ENCODE assay signal across 8 mouse cellular contexts in genomic region chr17:15808468-15809374, GRCm38 (mm10). TPM values are rescaled to one million over a fixed set of nuclear protein-coding genes. Genes with fewer than 3 reads are reported as not detected.
DNase-seq lines count a peak whose midpoint lies in the region; ATAC-seq lines count a peak whose summit lies in the region.
"Had no signal": no experiment of that assay in that cellular context is flagged by ENCODE, and none has a peak within 500 bp of the region (broad histone marks: within the 10 kb centered on the region; RNA-seq: fewer than 3 reads in every experiment).

No protein-coding gene starts in this region.

- H3K9ac ChIP-seq in kidney, embryonic 14.5 days (ENCODE audit: low read depth, low read length), result no peak overlapping the region
- H3K9ac ChIP-seq in hindbrain, embryonic 12.5 days, result no peak overlapping the region
- peak overlapping the region; percentile 14; the same call in 1 of the 2 replicates for H3K9ac ChIP-seq in midbrain, embryonic 14.5 days (replicated peaks; ENCODE audit: low read length)

- peak overlapping the region; percentile 19; the same call in 1 of the 2 replicates for H3K27ac ChIP-seq in kidney, embryonic 14.5 days (ENCODE audit: low read depth, low read length)
- peak overlapping the region; percentile 76 for H3K27ac ChIP-seq in embryonic facial prominence, embryonic 10.5 days (replicated peaks)
- peak overlapping the region; percentile 68; the same call in 1 of the 2 replicates for H3K27ac ChIP-seq in hindbrain, embryonic 12.5 days
- peak overlapping the region; percentile 54; the same call in 1 of the 2 replicates for H3K27ac ChIP-seq in midbrain, embryonic 14.5 days (replicated peaks; ENCODE audit: low read depth, low read length)

- peaks cover 20% of the 10 kb centered on the region for H3K4me1 ChIP-seq in kidney, embryonic 14.5 days (ENCODE audit: control insufficient read depth, insufficient read depth, low read length)
- H3K4me1 ChIP-seq in embryonic facial prominence, embryonic 10.5 days, result peaks cover 56% of the 10 kb centered on the region
- H3K4me1 ChIP-seq in hindbrain, embryonic 12.5 days, result peaks cover 52% of the 10 kb centered on the region
- H3K4me1 ChIP-seq in midbrain, embryonic 14.5 days (ENCODE audit: control insufficient read depth, insufficient read depth, low read length), result peaks cover 42% of the 10 kb centered on the region

- no peak for DNase-seq in kidney, postnatal 36 days
- peak; percentile 48 for DNase-seq in embryonic facial prominence, embryonic 10.5 days (ENCODE audit: low spot score)
- DNase-seq in midbrain, embryonic 14.5 days, result peak; percentile 36
- DNase-seq in thymus, postnatal 10 days (ENCODE audit: low spot score in 2 of 2), result no peak
- DNase-seq in thymus, postnatal 25 days, result no peak
- DNase-seq: cerebellum, postnatal 36 days had no signal

- 15% methylated on average over 10 of the region's 10 CpGs for whole genome bisulfite sequencing in kidney, embryonic 14.5 days
- WGBS in embryonic facial prominence, embryonic 10.5 days, result 18% methylated on average over 10 of the region's 10 CpGs
- 28% methylated on average over 10 of the region's 10 CpGs for WGBS in hindbrain, embryonic 12.5 days
- WGBS in midbrain, embryonic 14.5 days, result 20% methylated on average over 10 of the region's 10 CpGs

- no peaks in the 10 kb centered on the region for H3K27me3 ChIP-seq in kidney, embryonic 14.5 days (ENCODE audit: control insufficient read depth, insufficient read depth, low read length)
- H3K27me3 ChIP-seq in embryonic facial prominence, embryonic 10.5 days (replicated peaks; ENCODE audit: low read depth, poor library complexity, severe bottlenecking), result no peaks in the 10 kb centered on the region
- H3K27me3 ChIP-seq in hindbrain, embryonic 12.5 days, result no peaks in the 10 kb centered on the region
- H3K27me3 ChIP-seq in midbrain, embryonic 14.5 days (ENCODE audit: control insufficient read depth, insufficient read depth, low read length), result no peaks in the 10 kb centered on the region

- H3K4me2 ChIP-seq in kidney, embryonic 14.5 days (replicated peaks; ENCODE audit: low read depth, low read length), result no peak overlapping the region
- no peak overlapping the region for H3K4me2 ChIP-seq in hindbrain, embryonic 12.5 days (replicated peaks)
- H3K4me2 ChIP-seq in midbrain, embryonic 14.5 days (ENCODE audit: low read length), result no peak overlapping the region

- ATAC-seq in kidney, embryonic 14.5 days (ENCODE audit: low FRiP score, low TSS enrichment), result no peak
- ATAC-seq in hindbrain, embryonic 12.5 days (ENCODE audit: low FRiP score), result no peak
- no peak for ATAC-seq in midbrain, embryonic 14.5 days (ENCODE audit: low FRiP score, low TSS enrichment)

- H3K36me3 ChIP-seq in kidney, embryonic 14.5 days (ENCODE audit: control insufficient read depth, insufficient read depth, low read length), result peaks cover 12% of the 10 kb centered on the region; the same call in 1 of the 2 replicates
- peaks cover 41% of the 10 kb centered on the region for H3K36me3 ChIP-seq in embryonic facial prominence, embryonic 10.5 days (replicated peaks)
- H3K36me3 ChIP-seq in hindbrain, embryonic 12.5 days, result peaks cover 26% of the 10 kb centered on the region
- peaks cover 30% of the 10 kb centered on the region for H3K36me3 ChIP-seq in midbrain, embryonic 14.5 days (ENCODE audit: control insufficient read depth, insufficient read depth, low read length)

- H3K9me3 ChIP-seq in kidney, embryonic 14.5 days (ENCODE audit: control insufficient read depth, low read length), result no peaks in the 10 kb centered on the region
- H3K9me3 ChIP-seq in embryonic facial prominence, embryonic 10.5 days, result no peaks in the 10 kb centered on the region
- no peaks in the 10 kb centered on the region for H3K9me3 ChIP-seq in hindbrain, embryonic 12.5 days (replicated peaks)
- no peaks in the 10 kb centered on the region for H3K9me3 ChIP-seq in midbrain, embryonic 14.5 days (ENCODE audit: control insufficient read depth, low read length)

- H3K4me3 ChIP-seq in kidney, embryonic 14.5 days (ENCODE audit: low read length), result no peak overlapping the region
- no peak overlapping the region for H3K4me3 ChIP-seq in embryonic facial prominence, embryonic 10.5 days
- H3K4me3 ChIP-seq in hindbrain, embryonic 12.5 days, result no peak overlapping the region
- H3K4me3 ChIP-seq in midbrain, embryonic 14.5 days (replicated peaks; ENCODE audit: low read depth, low read length), result no peak overlapping the region

RNA-seq across cellular contexts. Expression of gene Rgmb, which starts 22.1 kb away (rescaled TPM):
- polyA plus RNA-seq in kidney, embryonic 14.5 days (2014; fragmentation: Nextera tagmentation; extraction: Ambion mirVana), result 12.3 and 16.4 TPM in 2 replicates
- 17.3 and 18.1 TPM in 2 replicates for polyA plus RNA-seq in embryonic facial prominence, embryonic 10.5 days (2016; fragmentation: Nextera tagmentation; extraction: Ambion mirVana)
- 140 and 156 TPM in 2 replicates for polyA plus RNA-seq in hindbrain, embryonic 12.5 days (2016; fragmentation: Nextera tagmentation; extraction: Ambion mirVana)
- 76.4 and 107 TPM in 2 replicates for polyA plus RNA-seq in midbrain, embryonic 14.5 days (2014; fragmentation: Nextera tagmentation; extraction: Ambion mirVana)

Comparison
In these comparisons a context has a peak if more than half of its experiments do, and no peak if none do; other contexts are left out.
1. H3K27ac ChIP-seq: peak in every context shown above with its lines; median percentile 76 in embryonic facial prominence, embryonic 10.5 days; 68 in hindbrain, embryonic 12.5 days; 54 in midbrain, embryonic 14.5 days; 19 in kidney, embryonic 14.5 days.
2. DNase-seq: peak in embryonic facial prominence, embryonic 10.5 days (single experiment) and midbrain, embryonic 14.5 days (single experiment); none in kidney, postnatal 36 days (0 of 2), thymus, postnatal 10 days (0 of 2) and thymus, postnatal 25 days (single experiment).